Mouse (Mus musculus) right cerebral cortex, postnatal 14 days (tissue): ENCODE measurements around the gene Nlk.
A peak's percentile ranks its signal among the peaks of the same experiment; 100 is the strongest.

Source experiments
- DNase-seq: peaks from one replicate; pipeline ENCODE4 v3.0.0; 2022

The Nlk gene

GRCm38 (mm10) chr11:78696777-78697752 lies at the start of gene Nlk:
TSS of gene Nlk (minus strand) at chr11:78697373.
- DNase-seq: peak; percentile 99

- no peak for DNase-seq
Measured at GRCm38 (mm10) chr11:78746264-78746663, 49.1 kb upstream of the Nlk start.

DNA sequence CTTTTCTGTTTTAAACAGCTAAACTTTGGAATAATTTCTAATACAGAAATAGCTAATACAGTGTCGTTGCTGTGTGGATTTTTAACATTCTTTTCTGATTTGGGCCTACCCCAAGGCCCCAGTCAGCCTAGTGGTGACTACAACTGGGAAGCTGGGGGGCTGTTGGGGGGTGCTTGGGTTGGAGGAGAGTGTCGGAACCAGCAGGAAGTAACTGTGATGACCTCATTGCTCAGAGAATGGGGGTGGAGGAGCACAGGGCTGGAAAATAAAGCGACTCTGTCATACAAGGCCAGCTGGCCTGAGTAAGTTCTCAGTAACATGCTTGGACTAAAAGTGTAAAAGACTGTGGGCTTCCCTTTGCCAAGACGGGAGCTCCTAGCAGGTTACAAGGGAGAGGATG lies 48.3 kb upstream of the Nlk start:
- DNase-seq: no peak

DNA sequence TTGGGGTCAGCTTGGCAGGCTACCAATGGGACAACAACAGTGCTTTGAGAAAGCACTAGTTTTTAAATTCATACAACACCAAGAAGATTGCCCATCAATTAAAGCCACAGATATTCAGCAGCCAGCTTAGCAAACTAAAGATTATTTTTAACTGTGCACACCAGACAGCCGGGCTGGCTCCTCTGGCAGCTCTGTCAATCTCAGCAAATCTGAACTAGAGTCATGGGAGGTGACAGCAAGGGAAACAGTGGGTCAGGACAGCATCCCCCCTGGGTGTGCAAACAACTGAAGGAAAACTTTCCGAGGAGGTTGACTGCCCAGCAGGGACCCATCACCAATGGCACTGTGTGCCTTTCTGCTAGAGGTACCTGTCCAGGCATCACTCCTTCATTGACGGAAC lies 45.3 kb upstream of the Nlk start:
- DNase-seq: no peak

GRCm38 (mm10) chr11:78741958-78742357 lies 44.8 kb upstream of the Nlk start:
- DNase-seq: no peak

DNA sequence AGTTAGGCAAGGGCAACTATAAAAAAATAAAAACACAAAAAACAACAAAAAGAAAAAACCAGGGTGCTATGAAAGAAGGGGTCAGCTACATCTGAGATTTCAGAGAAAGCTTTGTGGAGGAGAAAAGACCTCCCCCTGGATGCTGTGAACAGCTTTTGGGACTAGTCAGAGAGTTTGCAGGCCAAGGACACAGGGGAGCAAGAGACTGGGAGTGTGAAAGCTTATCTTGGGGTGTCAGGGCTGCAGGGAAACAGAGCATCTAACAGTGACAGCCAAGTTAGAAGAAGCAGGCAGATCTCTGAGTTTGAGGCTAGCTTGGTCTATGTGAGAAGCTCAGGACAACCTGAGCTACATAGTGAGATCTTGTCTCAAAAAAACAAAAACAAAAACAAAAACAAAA lies 42.2 kb upstream of the Nlk start:
- no peak for DNase-seq

GRCm38 (mm10) chr11:78736877-78737408 lies 39.8 kb upstream of the Nlk start:
- no peak for DNase-seq

- DNase-seq: no peak
Measured at GRCm38 (mm10) chr11:78735168-78735567, 38.0 kb upstream of the Nlk start.

GRCm38 (mm10) chr11:78732619-78733018 lies 35.4 kb upstream of the Nlk start:
- no peak for DNase-seq

GRCm38 (mm10) chr11:78730902-78731301 lies 33.7 kb upstream of the Nlk start:
- DNase-seq: no peak

DNA sequence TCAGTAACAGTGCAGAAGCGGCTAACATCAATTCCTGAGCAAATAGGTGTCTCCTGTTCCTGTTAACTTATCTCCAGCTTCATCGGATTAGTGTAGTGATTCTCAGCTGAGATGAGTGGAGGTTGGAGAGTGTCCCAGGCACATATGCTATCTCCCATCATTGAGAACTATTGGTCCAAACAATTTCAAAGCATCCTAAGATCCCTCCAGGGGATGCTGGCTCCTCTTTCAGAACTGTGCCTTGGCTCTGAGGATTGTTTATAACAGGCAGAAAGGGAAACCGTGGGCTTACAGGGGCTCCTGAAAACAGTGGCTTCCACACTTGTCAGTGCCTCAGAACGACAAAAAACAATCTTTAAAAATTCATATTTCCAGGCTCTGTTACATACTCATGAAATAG lies 30.9 kb upstream of the Nlk start:
- DNase-seq: no peak

DNA sequence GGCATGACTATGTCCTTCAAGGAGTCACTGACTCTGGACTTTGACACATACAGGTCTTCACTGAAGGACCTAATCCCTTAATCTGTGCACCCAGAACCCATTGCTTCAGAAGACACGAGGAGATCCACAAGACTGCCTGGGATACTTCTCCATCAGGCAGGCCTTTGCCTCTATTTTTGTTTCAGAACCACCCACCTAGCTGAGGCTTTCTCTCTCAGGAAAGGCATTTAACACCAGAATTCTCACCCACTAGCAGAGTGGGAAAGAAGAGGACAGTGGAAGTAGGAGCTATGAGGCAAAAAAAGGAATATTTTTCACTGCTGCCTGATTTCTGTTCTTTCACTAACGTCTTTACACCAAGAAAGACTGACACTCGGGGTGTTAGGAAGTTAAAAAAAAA lies 29.2 kb upstream of the Nlk start:
- no peak for DNase-seq

DNA sequence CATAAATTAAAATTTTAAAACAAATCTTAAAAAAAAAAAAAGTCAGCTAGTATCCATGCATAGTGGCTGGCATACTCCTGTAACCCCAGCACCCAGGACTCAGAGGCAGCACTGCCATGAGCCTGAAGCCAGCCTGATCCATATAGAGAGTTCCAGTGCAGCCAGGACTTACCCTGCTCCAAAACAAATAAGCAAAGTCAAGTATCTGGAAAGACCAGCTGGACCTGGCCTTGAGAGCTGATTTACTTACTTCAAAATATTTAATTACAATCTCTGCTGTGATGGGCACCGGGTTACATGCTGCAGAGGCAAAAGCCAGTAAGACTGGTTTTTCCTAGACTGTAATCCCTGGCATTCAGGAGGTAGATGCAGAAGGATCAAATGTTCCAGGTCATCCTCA lies 27.6 kb upstream of the Nlk start:
- no peak for DNase-seq

DNA sequence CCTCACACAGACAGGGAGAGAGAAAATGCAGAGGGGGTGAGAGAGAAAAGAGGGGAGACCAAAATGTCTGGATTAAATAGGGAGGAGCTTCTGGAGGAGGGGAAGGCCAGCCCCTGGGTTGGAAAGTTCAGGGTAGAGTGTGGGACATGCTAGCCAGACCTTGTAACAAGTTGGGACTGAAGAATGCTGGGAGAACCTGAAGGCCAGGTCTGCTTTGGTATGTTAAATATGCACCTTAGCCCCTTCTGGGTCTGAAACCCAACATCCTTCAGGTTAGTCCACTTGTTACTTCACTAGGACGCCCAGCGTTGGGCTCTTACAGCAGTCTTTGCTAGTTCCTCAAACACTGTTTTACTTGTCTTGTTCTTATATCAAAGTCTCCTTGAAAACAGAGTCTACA lies 24.2 kb upstream of the Nlk start:
- DNase-seq: no peak

GRCm38 (mm10) chr11:78717655-78718054 lies 20.5 kb upstream of the Nlk start:
- no peak for DNase-seq

GRCm38 (mm10) chr11:78708642-78709041 lies 11.5 kb upstream of the Nlk start:
- DNase-seq: no peak

DNA sequence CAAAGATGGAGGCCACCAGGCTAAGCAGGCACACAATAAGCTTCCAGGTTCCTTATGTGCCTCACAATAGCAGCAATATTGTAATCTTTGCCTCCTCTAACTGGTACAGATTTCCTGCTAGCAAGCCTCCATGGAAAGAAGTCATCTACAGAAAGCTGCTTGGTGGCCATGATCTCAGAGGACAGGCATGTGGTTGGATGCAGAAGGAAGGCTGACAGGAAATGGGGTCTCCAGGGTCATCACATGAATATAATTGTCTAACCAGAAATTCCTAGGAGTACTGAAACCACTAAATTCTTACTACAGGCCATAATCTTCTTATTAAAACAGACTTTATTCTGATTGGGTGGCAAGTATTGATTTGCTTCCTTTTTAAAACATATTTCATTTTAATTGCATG lies 8.9 kb upstream of the Nlk start:
- DNase-seq: no peak

DNA sequence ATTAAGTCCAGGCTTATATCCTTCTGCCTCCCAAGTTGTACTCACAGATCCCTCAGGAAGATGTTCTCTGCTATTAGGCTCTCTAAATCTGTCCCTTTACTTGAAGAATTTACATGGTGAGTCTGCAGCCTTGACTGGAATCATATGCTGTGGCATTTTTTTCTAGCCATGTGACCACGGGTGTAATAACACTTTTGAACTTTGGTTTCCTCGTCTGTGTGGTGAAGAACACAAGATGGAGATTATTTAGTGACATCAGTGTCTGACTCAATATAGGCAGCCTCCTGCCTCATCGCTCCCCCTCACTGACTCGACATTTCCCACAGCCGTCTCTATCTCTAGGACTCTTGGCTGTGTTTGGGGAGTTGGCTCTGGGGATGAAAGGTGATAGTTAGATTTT lies 5.9 kb upstream of the Nlk start:
- DNase-seq: no peak

GRCm38 (mm10) chr11:78702319-78702718 lies 5.1 kb upstream of the Nlk start:
- no peak for DNase-seq

GRCm38 (mm10) chr11:78697753-78698171 lies 589 bp upstream of the Nlk start:
- DNase-seq: peak; percentile 74

DNA sequence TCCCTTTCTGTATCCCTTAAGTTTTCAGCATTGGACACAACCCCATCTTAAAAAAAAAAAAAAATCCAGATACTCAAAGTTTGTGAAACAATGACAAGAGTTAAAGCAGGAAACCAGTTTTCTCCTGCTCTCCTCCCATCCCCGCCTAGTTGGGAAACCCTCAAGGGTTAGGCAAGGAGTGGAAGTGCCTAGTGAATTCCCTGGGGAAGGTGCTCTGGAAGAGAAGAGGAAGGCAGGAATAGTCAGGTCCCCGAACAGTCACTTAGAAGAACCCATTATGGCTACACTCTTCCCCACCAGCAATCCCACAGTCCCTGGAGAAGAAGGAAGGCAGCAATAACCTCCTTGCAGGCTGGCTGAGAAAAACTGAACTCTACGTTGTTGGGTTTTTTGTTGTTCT lies 2.9 kb downstream of the Nlk start:
- DNase-seq: no peak

DNA sequence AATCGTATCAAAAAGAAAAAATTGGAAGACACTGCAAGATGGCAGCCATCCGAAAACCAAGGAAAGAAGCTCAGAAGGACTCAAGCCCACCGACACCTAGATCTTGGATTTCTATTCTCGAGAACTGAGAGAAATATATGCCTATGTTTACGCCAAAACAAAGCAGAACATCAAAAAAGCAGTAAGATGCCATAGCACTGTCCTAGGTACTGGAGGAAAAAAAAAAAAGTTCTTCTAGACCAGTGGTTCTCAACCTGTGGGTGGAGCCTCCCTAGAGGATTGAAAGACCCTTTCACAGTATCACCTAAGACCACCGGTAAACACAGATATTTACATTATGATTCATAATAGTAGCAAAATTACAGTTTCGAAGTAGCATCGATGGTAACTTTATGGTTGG lies 3.9 kb downstream of the Nlk start:
- no peak for DNase-seq

DNA sequence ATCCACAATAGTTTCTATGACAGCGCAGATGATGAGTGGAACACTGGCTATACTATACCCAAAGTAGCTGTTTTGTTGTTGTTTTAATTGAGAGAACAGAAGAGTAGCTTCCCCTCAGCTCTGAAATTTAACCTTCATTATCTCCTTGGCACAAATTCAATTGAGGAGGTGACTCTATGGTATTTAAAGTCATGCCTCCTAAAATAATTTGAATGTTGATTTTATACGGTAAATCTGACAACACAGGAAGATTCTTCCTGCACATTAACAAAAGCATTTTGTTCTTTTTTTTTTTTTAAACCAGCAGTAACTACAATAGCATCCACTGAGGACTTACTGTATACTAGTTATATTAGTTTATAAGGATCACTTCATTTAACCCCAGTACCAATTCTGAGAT lies 6.0 kb downstream of the Nlk start:
- no peak for DNase-seq

DNA sequence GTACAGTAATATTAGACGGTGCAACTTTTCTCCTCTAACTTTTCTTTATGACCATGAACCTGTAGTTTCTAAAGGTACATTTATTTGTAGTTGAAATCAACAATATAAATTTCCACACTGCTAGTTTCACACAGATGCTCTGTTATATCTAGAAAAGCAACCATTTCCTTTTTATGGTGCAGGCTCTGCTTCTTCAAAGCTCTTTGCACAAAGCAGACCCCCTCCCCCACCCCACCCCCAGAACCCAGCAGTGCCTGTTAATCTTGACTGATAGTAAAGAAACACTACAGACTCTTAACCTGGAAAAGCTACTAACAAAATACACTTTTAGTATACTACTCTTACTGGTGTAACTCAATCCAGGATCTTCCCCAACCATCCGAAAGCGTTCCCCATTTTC lies 6.6 kb downstream of the Nlk start:
- DNase-seq: no peak

DNA sequence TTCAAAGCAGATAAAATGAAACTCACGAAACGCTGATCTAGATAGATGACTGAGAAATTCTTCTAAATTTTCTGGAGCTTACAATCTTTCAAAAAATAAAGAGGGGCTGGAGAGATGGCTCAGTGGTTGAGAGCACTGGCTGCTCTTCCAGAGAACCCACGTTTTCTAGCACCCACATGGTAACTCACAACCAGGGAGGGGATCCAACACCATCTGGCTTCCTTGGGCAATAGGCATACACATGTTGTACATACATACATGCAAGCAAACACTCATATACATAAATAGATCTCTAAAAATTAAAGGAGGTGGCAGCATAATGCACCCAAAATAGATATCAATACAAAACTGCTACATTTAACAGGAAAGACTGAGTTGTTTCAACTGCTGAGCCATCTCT lies 16.1 kb downstream of the Nlk start:
- DNase-seq: no peak
